Mouse (Mus musculus) stomach, postnatal 0 days (tissue): ENCODE data around the gene G430095P16Rik. TPM values are rescaled to one million over a fixed set of nuclear protein-coding genes. Genes with fewer than 3 reads are reported as not detected.
A peak's percentile ranks its signal among the peaks of the same experiment; 100 is the strongest.

Experiments used
- ATAC-seq: fragments of 200-750 bp; cut with Nextera tagmentation; 2 replicates; pipeline ENCODE4 v1.8.0; 2017; ENCODE audit not compliant: low FRiP score, low TSS enrichment
- DNase-seq: peaks from one replicate; pipeline ENCODE4 v3.0.0-alpha.2; 2016; ENCODE audit warnings: low spot score
- H3K27ac ChIP-seq: fragments of 300-500 bp; sonication (generic); replicated peaks from 2 replicates; pipeline ENCODE4 v1.5.1; 2014; ENCODE audit warnings: mild to moderate bottlenecking, control low read depth
- H3K27me3 ChIP-seq: fragments of 300-500 bp; sonication (generic); 2 replicates; pipeline ENCODE4 v1.6.1; 2014; ENCODE audit warnings: low read length; ENCODE audit not compliant: control insufficient read depth, insufficient read depth
- H3K36me3 ChIP-seq: fragments of 300-500 bp; sonication (generic); 2 replicates; pipeline ENCODE4 v1.6.1; 2014; ENCODE audit warnings: low read length, mixed read lengths; ENCODE audit not compliant: control insufficient read depth, insufficient read depth
- H3K4me1 ChIP-seq: fragments of 300-500 bp; sonication (generic); replicated peaks from 2 replicates; pipeline ENCODE4 v1.6.1; 2014; ENCODE audit warnings: antibody characterized with exemption; ENCODE audit not compliant: control insufficient read depth, insufficient read depth
- H3K4me2 ChIP-seq: fragments of 300-500 bp; sonication (generic); replicated peaks from 2 replicates; pipeline ENCODE4 v1.6.1; 2014; ENCODE audit warnings: low read depth, mild to moderate bottlenecking, control low read depth, moderate library complexity
- H3K4me3 ChIP-seq: fragments of 300-500 bp; sonication (generic); 2 replicates; pipeline ENCODE4 v1.5.1; 2014; ENCODE audit warnings: low read depth, low read length, control low read depth
- H3K9ac ChIP-seq: fragments of 300-500 bp; sonication (generic); 2 replicates; pipeline ENCODE4 v1.6.1; 2014; ENCODE audit warnings: mild to moderate bottlenecking, low read length, control low read depth, mixed read lengths
- H3K9me3 ChIP-seq: fragments of 300-500 bp; sonication (generic); 2 replicates; pipeline ENCODE4 v1.6.1; 2016; ENCODE audit warnings: low read length; ENCODE audit not compliant: control insufficient read depth
- CTCF ChIP-seq: IDR thresholded peaks from 2 replicates; pipeline ENCODE4 v1.5.1; 2016; ENCODE audit warnings: antibody characterized with exemption, low read depth, mild to moderate bottlenecking, moderate library complexity
- EP300 ChIP-seq: optimal IDR thresholded peaks from 2 replicates; pipeline ENCODE3; 2016; ENCODE audit warnings: antibody characterized with exemption
- WGBS: fragments of 180-500 bp; shearing (Covaris S2); extraction: QIAGEN DNeasy Blood & Tissue Kit; methylation state at CpG from one replicate; pipeline ENCODE4 v1.1.7; 2014; 5-methylcytosine and 5-hydroxymethylcytosine counted together
- polyA plus RNA-seq: library from polyadenylated mRNA; unstranded; fragments of >200 nt; fragmentation: Nextera tagmentation; extraction: Ambion mirVana; gene quantifications from 2 replicates; pipeline ENCODE4 v1.2.1, GENCODE M21; 2015

The G430095P16Rik gene
- polyA plus RNA-seq, 1 experiment from 2014 or later, result 2.0 TPM

- H3K9me3 ChIP-seq, result no peaks in the 10 kb centered on the region
- peak overlapping the region; percentile 35 for H3K4me3 ChIP-seq
- peaks cover 2% of the 10 kb centered on the region; the same call in 1 of the 2 replicates for H3K4me1 ChIP-seq
- peaks cover 2% of the 10 kb centered on the region; the same call in 1 of the 2 replicates for H3K36me3 ChIP-seq
- peak; percentile 80 for DNase-seq
- 0 out of 2 replicates have a peak overlapping the region, but pooled peaks have one; percentile 5 for H3K27ac ChIP-seq
- WGBS, result 26% methylated on average over 16 of the region's 16 CpGs
- H3K27me3 ChIP-seq, result no peaks in the 10 kb centered on the region
- H3K4me2 ChIP-seq, result peak overlapping the region; percentile 60
- H3K9ac ChIP-seq, result no peak overlapping the region
- ATAC-seq, result 0 out of 2 replicates have a peak, but pooled peaks have one; percentile 9
- TF ChIP-seq CTCF (peak; percentile 80), EP300 (no peak)
These were observed 18.5 kb upstream of the G430095P16Rik start for GRCm38 (mm10) chr8:84704356-84704755.

- H3K4me2 ChIP-seq, result peak overlapping the region; percentile 60
These were observed 17.7 kb upstream of the G430095P16Rik start for GRCm38 (mm10) chr8:84704867-84705831.

GRCm38 (mm10) chr8:84705960-84706359 is 16.8 kb upstream of the G430095P16Rik start:
- ATAC-seq, result no peak
- Histone ChIP-seq H3K27me3 (no peaks in the 10 kb centered on the region), H3K9ac (peak overlapping the region; percentile 50; the same call in 1 of the 2 replicates), H3K4me2 (peak overlapping the region; percentile 60), H3K36me3 (0 out of 2 replicates have a peak, but pooled peaks cover 2% of the 10 kb centered on the region), H3K4me3 (peak overlapping the region; percentile 35), H3K4me1 (peaks cover 2% of the 10 kb centered on the region; the same call in 1 of the 2 replicates), H3K9me3 (no peaks in the 10 kb centered on the region), H3K27ac (no peak overlapping the region)
- no peak for DNase-seq
- TF ChIP-seq CTCF (no peak), EP300 (no peak)
- 50% methylated on average over 12 of the region's 12 CpGs for WGBS

More at GRCm38 (mm10) chr8:84704867-84705831, 17.7 kb upstream of the G430095P16Rik start:
- DNase-seq (peak; percentile 60), ATAC-seq (no peak)
- no peaks in the 10 kb centered on the region for H3K9me3 ChIP-seq
- H3K27me3 ChIP-seq, result no peaks in the 10 kb centered on the region
- WGBS, result 22% methylated on average over 51 of the region's 61 CpGs
- 0 out of 2 replicates have a peak, but pooled peaks cover 2% of the 10 kb centered on the region for H3K36me3 ChIP-seq
- peak overlapping the region; percentile 50 for H3K9ac ChIP-seq
- H3K4me3 ChIP-seq, result peak overlapping the region; percentile 35
- peak overlapping the region; percentile 45; the same call in 1 of the 2 replicates for H3K27ac ChIP-seq
- H3K4me1 ChIP-seq, result peaks cover 2% of the 10 kb centered on the region; the same call in 1 of the 2 replicates
- TF ChIP-seq CTCF (no peak), EP300 (no peak)

- peak overlapping the region; percentile 89 for H3K27ac ChIP-seq
- ATAC-seq, result peak; percentile 30
- H3K27me3 ChIP-seq, result no peaks in the 10 kb centered on the region
- DNase-seq, result peak; percentile 79
- H3K4me1 ChIP-seq, result peaks cover 2% of the 10 kb centered on the region; the same call in 1 of the 2 replicates
- peak overlapping the region; percentile 32 for H3K4me3 ChIP-seq
- H3K36me3 ChIP-seq, result peaks cover 5% of the 10 kb centered on the region; the same call in 1 of the 2 replicates
- H3K9me3 ChIP-seq, result no peaks in the 10 kb centered on the region
- peak overlapping the region; percentile 50 for H3K4me2 ChIP-seq
- peak overlapping the region; percentile 57 for H3K9ac ChIP-seq
- no peak for TF ChIP-seq CTCF
- no peak for TF ChIP-seq EP300
- 43% methylated on average over 42 of the region's 45 CpGs for WGBS
These were observed 16.1 kb upstream of the G430095P16Rik start for GRCm38 (mm10) chr8:84706610-84707266.

GRCm38 (mm10) chr8:84707267-84707883 is 15.4 kb upstream of the G430095P16Rik start:
- Histone ChIP-seq H3K9ac (peak overlapping the region; percentile 57), H3K27ac (peak overlapping the region; percentile 89), H3K9me3 (no peaks in the 10 kb centered on the region), H3K4me1 (peaks cover 2% of the 10 kb centered on the region; the same call in 1 of the 2 replicates), H3K4me2 (peak overlapping the region; percentile 50), H3K27me3 (no peaks in the 10 kb centered on the region), H3K36me3 (peaks cover 5% of the 10 kb centered on the region; the same call in 1 of the 2 replicates), H3K4me3 (peak overlapping the region; percentile 32)
- peak; percentile 95 for DNase-seq
- TF ChIP-seq CTCF (no peak), EP300 (no peak)
- ATAC-seq, result peak; percentile 84
- 30% methylated on average over 22 of the region's 22 CpGs for WGBS
